Mouse (Mus musculus) layer of hippocampus, adult 8-10 months (tissue): ENCODE results near the gene Tnfaip8l3. TPM values are rescaled to one million over a fixed set of nuclear protein-coding genes. Genes with fewer than 3 reads are reported as not detected.
A peak's percentile ranks its signal among the peaks of the same experiment; 100 is the strongest.

Source experiments
- DNase-seq, 2 experiments: peaks; one replicate each; pipeline ENCODE4 v3.0.0; 2022; ENCODE audit warnings: low spot score in 2 of 2
- total RNA-seq, 4 experiments: library from RNA; stranded (reverse); gene quantifications; 2 replicates each; pipeline ENCODE4 v1.2.4; 2022

Gene Tnfaip8l3
- total RNA-seq, 4 experiments from 2014 or later, result 23.4 to 34.7 (median 26.4) TPM

- no peak for DNase-seq
These were observed 77.3 kb downstream of the Tnfaip8l3 start for GRCm38 (mm10) chr9:53990921-53991320.

DNA sequence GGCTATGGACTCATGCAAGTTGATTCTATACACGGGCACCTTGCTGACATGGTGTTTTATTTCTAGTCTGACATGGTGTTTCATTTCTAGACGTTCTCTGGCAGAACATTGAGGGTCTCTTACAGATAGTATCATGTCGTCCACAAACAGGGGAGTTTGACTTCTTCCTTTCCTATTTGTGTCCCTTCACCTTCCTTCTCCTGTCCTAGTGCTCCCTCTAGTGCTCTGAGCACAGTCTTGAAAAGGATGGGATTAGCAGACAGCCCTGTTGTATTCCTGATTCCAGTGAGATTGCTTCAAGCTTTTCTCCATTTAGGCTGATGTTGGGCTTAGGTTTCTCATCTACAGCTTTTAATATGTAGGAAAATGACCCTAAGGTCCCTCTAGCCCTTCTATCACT, 81.2 kb downstream of the Tnfaip8l3 start:
- no peak for DNase-seq

DNA sequence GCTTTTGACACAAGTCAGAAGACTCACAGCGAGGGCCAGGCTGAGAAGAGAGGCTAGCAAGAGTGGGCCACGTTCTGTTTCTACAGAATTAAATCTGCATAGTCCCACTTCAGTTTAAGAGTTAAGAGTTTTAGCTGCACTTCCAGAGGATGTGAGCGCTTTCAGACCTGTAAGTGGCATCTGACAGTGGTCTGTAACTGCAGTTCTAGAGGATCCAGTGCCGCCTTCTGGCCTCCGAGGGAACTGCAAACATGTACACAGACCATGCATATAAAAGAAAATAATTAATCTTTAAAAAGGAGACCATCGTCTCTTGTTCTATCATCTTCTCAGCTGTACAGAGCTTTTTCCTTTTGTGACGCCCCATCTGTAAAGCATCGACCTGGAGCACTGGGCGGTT, 83.3 kb downstream of the Tnfaip8l3 start:
- DNase-seq, result peak in 1 of 2 experiments; percentile 52

DNA sequence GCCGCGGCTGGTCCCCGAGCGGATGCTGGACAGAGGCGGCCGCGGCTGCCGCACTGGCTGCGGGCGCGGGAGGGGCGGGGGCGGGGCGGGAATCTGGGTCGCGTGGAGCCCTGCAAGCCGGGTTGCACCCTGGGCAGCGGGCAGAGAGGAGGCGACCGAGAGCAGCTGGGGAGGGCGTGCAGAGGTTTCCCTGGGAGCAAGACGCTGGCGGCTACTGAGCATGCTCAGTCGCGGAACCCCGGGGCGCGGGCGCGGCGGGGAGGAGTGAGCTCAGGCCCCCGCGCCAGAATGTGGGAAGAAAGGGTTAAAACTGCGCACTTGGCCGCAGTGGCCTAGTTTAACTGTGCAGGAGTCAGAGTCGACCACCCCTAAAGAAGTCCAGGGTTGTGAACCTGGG, 93.1 kb downstream of the Tnfaip8l3 start, which contains the start of gene Elmod1:
Elmod1 (minus strand) TSS at position 180 of the 397 bp plus-strand sequence.
- peak; percentile 56 to 72 for DNase-seq

DNA sequence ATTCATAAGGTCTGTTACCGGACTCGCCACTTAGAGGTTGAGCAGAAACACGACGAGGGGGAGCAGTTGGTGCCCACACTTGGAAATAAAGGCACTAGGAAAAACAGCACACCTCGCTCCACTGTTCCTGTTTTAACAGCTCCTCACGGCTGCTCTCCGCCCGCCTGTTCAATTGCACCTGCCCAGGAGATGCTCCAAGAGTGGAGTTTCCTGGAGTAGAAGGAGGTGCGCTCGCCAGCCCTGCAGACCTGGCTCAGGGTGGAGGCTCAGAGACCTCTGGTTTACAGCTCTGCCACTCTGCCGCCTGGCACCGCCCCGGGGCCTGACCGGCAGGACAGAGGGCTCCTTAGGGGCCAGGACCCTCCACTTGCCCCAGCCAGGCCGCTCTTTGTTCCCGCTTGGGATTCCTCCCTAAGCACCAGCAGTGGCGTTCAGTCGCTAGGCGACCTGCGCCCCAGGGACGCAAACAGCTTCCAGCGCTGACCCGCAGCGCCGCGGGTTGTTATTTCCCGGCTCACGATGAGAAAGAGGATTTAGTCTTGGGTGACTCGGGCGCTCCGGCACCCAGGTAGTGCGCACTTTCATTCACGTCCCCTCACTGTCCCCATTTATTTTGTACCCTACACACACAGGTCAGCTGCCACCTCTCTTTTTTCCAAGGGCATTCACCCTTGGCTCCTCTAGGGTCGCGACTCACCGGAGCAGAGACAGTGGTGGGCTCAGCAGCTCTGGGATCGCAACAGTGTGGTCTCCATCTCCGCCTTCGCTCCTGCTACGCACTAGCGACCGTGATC, 93.7 kb downstream of the Tnfaip8l3 start:
- peak in 1 of 2 experiments; percentile 40 for DNase-seq

GRCm38 (mm10) chr9:53973929-53974327, 94.3 kb downstream of the Tnfaip8l3 start:
- DNase-seq, result peak in 1 of 2 experiments; percentile 41

Other genes starting within 250 kb of the Tnfaip8l3 start
- gene Sln, start 218.2 kb downstream of the Tnfaip8l3 start, total RNA-seq, result under 1 TPM in 2 of 4 experiments, not detected in 2; 0.29 to 0.83 TPM
- gene Elmod1, start 93.1 kb downstream of the Tnfaip8l3 start, total RNA-seq, result 100 to 1,000 TPM; 205 to 236 (median 228) TPM
- under 1 TPM in 1 of 4 experiments, not detected in 3; 0.27 TPM for gene Cyp19a1, start 199.7 kb upstream of the Tnfaip8l3 start, total RNA-seq
- 1 to 10 TPM in 2 of 4 experiments, under 1 TPM in 2; 0.93 to 4.7 (median 2.0) TPM for gene Gldn, start 218.1 kb upstream of the Tnfaip8l3 start, total RNA-seq